Mouse (Mus musculus): Measurements from ENCODE around the gene Eva1b.

The Eva1b gene

GRCm38 (mm10) chr4:126147533-126148160 lies at the start of gene Eva1b:
Gene Eva1b (plus strand): TSS chr4:126147744.
- no peak for DNase-seq (ENCODE audit: low spot score)

DNA sequence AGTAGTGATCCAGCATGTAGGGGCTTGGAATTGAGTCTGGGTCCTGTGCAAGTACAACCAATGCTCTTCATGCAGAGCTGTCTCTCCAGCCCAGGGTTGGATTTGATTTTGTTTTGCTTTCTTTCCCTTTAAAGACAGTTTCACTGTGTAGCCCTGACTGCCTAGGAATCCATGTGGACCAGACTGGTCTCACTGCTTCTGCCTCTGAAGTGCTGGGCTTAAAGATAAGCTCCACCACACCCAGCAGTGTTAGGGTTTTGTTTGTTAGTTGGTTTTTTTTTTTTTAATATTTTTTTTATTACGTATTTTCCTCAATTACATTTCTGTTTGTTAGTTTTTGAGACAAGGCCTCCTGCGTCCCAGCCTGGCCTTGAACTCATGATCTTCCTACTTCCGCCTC lies 48.2 kb upstream of the Eva1b start:
- DNase-seq (ENCODE audit: low spot score) = peak; percentile 53

GRCm38 (mm10) chr4:126100764-126101163 lies 46.8 kb upstream of the Eva1b start:
- no peak for DNase-seq (ENCODE audit: low spot score)

DNA sequence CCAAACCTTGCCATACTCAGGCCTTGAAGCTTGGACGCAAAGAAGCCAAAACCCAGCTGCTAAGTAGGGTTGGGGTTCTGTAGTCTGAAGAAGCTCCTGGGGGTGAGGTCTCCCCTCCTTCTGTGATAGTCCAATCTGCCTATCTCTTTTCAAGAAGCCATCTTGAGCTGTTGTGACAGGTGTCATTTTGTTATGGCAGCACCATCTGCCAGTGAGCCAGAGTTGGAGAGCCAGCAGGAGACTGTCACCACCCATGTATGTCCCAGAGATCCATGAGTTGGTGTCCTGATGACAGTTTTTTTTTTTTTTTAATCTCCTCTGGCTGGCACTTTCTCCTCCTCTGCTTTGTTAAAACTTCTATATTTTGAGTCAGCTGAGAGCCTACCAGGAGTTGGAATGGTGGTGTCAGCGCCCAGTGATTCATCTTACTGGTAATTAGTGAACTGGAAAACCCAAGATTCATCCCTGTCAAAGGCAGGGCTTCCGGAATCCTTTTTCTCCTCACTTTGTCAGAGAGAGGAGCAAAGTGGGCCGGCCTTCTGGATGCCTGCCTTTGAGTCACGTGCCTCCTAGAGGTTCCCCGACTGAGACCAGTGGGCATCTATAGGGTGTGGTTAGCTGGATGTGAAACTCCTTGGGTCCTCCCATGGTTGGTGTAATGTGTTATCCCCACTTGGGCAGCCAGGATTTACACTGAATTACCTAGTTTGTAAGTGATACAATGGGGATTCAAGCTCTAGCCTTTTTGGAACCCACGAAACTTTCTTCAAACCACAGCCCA lies 45.3 kb upstream of the Eva1b start:
- DNase-seq (ENCODE audit: low spot score) = peak; percentile 65

DNA sequence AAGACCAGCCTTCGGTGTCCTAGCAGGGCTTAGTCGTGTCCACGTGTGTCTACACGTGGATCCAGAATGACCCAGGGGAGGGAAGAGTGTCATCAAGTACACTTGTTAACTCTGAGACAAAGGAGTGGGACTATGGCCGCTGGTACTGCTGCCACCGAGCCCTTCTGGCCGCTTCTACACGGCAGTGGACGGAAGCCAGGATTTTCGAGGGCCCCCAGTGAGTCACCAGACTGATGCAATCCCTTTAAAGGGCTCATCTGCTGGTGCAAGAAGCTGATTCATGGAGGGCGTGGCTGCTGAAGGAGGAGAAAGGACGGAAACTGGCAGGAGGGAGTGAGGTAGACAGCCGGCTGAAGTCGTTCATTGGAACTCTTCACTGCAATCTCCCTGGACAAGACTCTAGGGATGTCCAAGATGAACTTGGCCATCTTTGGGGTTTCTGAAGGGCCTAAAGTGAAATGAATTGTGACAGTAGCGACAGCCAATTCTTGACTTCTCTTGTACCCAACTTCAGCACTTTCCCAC lies 44.4 kb upstream of the Eva1b start:
- DNase-seq (ENCODE audit: low spot score) = peak; percentile 94

DNA sequence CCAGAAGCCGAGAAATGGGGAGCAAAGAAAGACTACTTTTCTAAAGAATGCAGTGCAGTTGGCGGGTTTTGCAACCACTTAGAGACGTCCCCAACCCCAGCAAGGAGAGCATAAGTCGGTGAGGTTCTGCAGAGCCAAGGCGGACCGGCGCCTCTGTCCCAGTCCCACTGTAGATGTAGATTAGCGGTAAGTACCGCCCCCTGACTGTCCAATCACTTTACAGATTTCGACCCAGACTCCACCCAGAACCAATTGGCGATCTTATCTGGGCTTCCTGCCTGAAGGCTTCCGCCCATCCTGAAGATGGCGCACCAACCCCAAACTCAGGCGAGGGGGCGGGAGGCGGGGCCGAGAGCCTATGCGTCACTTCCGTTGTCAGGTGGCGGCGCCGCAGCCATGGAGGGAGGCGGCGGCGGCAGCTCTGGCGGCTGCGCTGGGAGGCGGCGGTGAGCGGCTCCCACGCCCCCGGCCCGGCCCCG lies 43.9 kb upstream of the Eva1b start, which contains the start of gene Stk40:
Gene Stk40, plus strand, starts transcription at position 368 of the 479 bp plus-strand sequence.
- peak; percentile 98 for DNase-seq (ENCODE audit: low spot score)

- DNase-seq (ENCODE audit: low spot score) = no peak
These were observed 43.1 kb upstream of the Eva1b start for GRCm38 (mm10) chr4:126104261-126105075.

DNA sequence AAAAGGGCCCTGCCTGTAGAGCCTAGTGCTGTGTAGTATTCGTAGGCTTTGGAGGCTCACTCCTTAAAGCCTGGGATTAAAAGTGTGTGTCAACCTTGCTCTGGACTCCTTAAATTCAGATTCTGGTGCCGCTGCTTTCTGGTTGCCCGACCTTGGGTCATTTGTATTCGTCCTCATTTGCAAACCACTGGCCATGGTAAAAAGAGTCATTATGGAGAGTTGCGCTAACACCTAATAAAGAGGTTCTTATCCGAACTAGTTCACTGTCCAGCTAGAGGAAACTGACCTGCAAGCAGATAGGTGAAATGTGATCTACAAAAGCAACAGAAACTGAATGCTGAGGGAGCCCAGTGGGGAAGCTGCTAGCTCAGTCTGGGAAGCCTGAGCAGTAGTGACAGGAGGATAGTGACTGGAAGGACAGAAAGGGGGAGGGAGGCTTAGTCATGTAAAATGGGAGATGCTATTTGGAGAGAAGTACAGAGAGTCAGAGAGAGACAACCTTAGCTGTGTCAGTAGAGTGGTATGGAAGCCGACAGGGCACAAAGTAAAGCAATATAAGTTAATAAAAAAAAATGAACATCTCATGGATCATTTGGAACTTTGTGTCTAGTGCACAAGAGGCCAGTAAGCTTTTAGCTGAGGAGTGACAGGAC lies 42.3 kb upstream of the Eva1b start:
- DNase-seq (ENCODE audit: low spot score) = no peak

- no peak for DNase-seq (ENCODE audit: low spot score)
These were observed 39.3 kb upstream of the Eva1b start for GRCm38 (mm10) chr4:126108061-126108740.

DNA sequence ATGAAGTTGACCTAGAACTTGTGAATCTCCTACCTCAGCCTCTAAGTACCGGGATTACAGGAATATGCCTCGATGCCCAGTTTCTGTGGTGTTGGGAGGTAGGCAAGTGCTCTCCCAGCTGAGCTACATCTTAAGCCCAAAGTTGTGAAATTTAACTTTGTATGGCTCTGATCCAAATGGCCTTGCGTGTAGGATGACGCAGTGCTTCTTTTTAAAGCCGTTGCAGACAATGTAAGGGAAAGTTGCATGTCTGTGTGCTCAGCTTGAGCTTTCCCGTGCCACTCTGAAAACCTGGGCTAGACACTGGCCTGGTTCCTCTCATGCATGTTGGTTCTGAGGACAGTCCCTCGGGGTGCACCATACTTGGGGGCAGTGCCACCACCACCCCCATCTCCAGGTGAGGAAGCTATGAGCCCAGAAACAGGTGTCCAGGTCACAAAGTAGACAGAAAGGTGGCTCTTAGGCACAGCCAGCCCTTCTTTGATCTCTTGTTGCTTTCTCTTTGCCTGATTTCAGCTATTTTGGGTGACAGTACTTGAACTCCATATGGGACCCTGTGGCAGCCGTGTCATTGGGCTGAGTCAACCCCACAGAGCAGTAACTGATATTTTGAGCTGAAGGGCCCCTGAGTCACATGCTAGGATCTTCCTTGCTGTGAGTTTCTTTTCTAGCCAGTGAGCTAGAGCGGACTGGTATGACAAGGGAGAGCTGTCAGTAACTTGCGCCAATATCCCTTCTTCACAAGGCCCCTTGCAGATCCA lies 37.8 kb upstream of the Eva1b start:
- no peak for DNase-seq (ENCODE audit: low spot score)

GRCm38 (mm10) chr4:126110374-126111152 lies 37.0 kb upstream of the Eva1b start:
- no peak for DNase-seq (ENCODE audit: low spot score)

- DNase-seq (ENCODE audit: low spot score) = no peak
These were observed 36.4 kb upstream of the Eva1b start for GRCm38 (mm10) chr4:126111153-126111549.

GRCm38 (mm10) chr4:126113243-126113642 lies 34.3 kb upstream of the Eva1b start:
- no peak for DNase-seq (ENCODE audit: low spot score)

GRCm38 (mm10) chr4:126113943-126114342 lies 33.6 kb upstream of the Eva1b start:
- peak; percentile 37 for DNase-seq (ENCODE audit: low spot score)

- DNase-seq (ENCODE audit: low spot score) = no peak
These were observed 32.1 kb upstream of the Eva1b start for GRCm38 (mm10) chr4:126115411-126115810.

- no peak for DNase-seq (ENCODE audit: low spot score)
These were observed 31.5 kb upstream of the Eva1b start for GRCm38 (mm10) chr4:126115871-126116521.

- DNase-seq (ENCODE audit: low spot score) = no peak
These were observed 30.4 kb upstream of the Eva1b start for GRCm38 (mm10) chr4:126117116-126117515.

DNA sequence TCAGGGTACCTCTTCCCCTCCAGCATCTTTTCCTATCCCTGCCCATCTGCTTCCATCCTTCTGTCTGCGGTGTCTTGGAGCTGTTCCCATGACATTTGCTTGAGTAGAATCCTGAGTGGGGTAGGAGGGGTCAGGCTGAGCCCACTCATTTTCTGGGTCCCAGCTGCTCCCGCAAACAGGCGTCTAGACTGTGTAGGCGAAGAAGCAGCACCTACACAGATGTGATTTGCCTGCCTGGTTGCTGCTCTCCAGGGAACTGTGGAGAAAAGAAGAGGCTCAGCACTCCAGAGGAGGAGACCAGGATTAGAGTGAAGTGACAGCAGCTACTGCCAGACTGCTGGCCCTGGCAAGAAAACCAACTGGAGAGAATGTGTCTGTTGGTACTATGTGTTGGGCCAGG lies 28.9 kb upstream of the Eva1b start:
- no peak for DNase-seq (ENCODE audit: low spot score)

DNA sequence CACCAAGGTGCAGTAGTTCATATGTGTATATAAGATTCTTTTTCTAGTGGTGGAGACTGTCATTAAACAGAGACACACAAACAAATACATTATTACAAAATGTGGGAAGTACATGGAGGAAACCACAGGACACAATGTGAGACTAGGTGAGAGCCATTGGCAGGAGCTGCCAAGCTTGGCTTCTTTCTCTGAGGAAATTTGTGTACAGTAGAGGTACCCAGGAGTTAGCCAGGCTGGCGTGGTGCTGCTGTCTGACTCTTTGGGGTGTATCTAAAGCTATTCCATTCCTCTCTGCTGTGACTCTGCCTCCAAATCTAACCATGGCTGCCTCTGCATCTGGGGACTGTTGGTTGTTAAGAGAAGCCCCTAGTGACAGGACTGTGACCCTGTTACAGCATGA lies 28.5 kb upstream of the Eva1b start:
- DNase-seq (ENCODE audit: low spot score) = no peak

All from c-Kit-positive CD71-positive TER-119-positive erythroid progenitor cells, embryonic 14.5 days (primary cell).